Mouse (Mus musculus) spleen, postnatal 0 days (tissue): ENCODE results near the gene Fndc11. TPM values are rescaled to one million over a fixed set of nuclear protein-coding genes. Genes with fewer than 3 reads are reported as not detected.

Source experiments
- polyA plus RNA-seq: library from polyadenylated mRNA; unstranded; fragments of >200 nt; fragmentation: Nextera tagmentation; extraction: Ambion mirVana; gene quantifications from 2 replicates; pipeline ENCODE4 v1.2.1, GENCODE M21; 2015

Gene Fndc11
- 0.17 and 0.25 TPM in 2 replicates for polyA plus RNA-seq

GRCm38 (mm10) chr2:181219538-181220216 lies at the start of gene Fndc11:
Fndc11 (plus strand) TSS chr2:181220013.

DNA sequence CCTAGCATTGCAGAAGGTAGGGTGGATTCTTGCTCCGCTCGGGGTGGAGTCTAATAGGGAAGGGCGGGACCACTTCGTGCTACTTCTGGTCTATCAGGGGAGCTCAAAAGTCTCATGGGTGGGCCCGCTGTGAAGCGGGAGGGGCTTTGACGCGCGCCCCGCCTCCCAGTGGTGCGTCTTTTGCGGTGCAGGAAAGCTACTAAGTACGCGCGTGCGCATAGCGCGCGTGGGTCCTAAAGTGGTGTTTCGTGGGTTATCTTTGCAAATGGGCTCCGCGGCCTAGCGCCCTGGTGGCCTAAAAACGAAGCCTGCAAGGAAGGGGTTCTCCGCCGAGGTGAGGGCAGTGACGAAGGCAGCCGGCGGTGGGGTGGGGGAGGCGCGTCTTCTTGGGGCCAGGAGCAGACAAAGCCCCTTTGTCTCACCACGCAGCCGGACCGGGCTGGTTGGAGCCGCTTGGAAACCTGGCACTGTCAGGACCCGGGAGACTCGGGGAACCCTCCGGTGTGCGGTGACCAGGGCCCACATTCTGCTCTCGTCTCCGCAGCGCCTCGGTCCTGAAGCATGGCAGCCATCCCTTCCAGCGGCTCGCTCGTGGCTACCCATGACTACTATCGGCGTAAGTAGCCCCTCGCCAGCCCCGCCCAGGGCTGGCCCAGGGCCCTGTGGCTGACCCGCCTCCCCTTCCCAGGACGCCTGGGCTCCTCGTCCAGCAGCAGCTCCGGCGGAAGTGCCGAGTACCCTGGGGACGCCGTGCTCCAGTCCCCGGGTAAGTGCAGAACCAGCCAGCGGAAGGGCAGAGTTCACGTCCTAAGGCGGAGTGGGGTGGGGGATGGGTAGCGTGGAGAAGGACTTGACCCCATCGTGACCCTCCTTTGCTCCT lies 32.5 kb upstream of the Fndc11 start, which contains the start of gene Ppdpf:
Gene Ppdpf (plus strand): TSS at position 127 of the 880 bp plus-strand sequence.

GRCm38 (mm10) chr2:181202422-181202821 lies 17.4 kb upstream of the Fndc11 start, which contains the start of gene Ptk6:
Ptk6 (minus strand) TSS chr2:181202789.

DNA sequence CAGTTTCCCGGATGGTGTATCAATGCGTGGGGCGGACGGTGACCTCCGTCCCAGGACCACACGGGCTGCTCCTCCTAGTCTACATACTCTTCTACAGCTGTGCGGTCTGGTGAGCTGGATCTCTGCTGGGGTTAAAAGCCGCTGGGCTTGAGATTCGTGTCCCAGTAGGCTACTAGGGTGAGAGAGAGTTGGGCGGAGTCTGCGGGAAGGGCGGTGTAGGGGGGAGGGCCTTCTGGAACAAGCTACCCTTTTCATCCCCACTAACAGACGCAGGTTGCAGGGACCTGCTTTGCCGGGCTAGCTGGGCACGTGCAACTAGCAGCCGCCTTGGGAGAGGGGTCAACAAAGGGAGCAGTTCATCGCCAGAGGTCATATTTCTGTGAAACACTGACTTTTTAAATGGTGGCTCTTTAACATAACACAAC lies 6.8 kb upstream of the Fndc11 start, which contains the start of gene Srms:
Gene Srms (minus strand): TSS at position 165 of the 425 bp plus-strand sequence.

DNA sequence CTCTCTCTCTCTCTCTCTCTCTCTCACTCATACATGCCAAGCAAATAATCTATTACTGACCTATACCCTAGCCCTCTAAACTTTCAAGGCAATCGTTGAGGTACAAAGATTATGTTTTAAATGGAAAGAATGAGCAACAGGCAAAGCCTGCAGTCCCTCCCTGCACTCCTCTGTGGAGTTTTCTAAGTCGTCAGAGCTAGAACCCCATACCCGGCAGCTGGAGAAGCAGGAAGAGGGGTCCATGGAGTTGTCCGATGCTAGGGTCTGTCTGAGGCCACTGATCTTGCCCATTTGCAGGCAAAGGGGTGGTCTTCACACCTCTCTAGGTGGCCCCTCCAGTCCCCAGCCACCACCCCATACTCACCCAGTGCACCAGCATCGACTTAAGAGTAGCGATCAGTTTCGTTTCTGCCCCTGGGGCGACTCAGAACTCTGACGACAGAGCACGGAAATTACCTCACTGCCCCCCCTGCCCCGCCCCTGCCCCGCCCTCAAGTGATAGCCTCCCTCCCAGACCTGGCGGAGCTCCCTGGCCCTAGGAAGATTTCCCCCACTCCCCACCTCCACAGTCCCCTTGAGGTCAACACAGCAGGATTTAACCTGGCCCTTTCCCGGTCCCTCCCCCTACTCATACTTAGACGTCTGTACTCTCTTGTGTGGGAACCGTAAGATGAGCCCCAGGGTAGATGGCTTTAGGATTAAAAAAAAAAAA lies 21.9 kb downstream of the Fndc11 start, which contains the start of gene Helz2:
Gene Helz2 (minus strand): TSS at position 426 of the 712 bp plus-strand sequence.

Other genes with a start within 250 kb of the Fndc11 start
- gene Col20a1, start 233.5 kb upstream of the Fndc11 start, polyA plus RNA-seq, result 0.02 and 0.23 TPM in 2 replicates
- 0.08 TPM in 1 of 2 replicates, not detected in the other for gene Chrna4, start 176.5 kb upstream of the Fndc11 start, polyA plus RNA-seq
- gene Kcnq2, start 84.7 kb upstream of the Fndc11 start, polyA plus RNA-seq, result 0.16 and 0.26 TPM in 2 replicates
- gene Eef1a2, start 63.0 kb upstream of the Fndc11 start, polyA plus RNA-seq, result not detected in 2 replicates
- gene Ppdpf, start 32.8 kb upstream of the Fndc11 start, polyA plus RNA-seq, result 102 and 117 TPM in 2 replicates
- gene Ptk6, start 17.2 kb upstream of the Fndc11 start, polyA plus RNA-seq, result not detected in 2 replicates
- 0.19 and 0.25 TPM in 2 replicates for gene Srms, start 6.8 kb upstream of the Fndc11 start, polyA plus RNA-seq
- 2.2 and 2.5 TPM in 2 replicates for gene Helz2, start 22.0 kb downstream of the Fndc11 start, polyA plus RNA-seq
- gene Gmeb2, start 68.0 kb downstream of the Fndc11 start, polyA plus RNA-seq, result 9.0 and 10.2 TPM in 2 replicates
- 0.11 TPM in 1 of 2 replicates, not detected in the other for gene Stmn3, start 94.5 kb downstream of the Fndc11 start, polyA plus RNA-seq
- 23.6 and 26.4 TPM in 2 replicates for gene Rtel1, start 99.7 kb downstream of the Fndc11 start, polyA plus RNA-seq
- 14.8 and 15.3 TPM in 2 replicates for gene Zgpat, start 144.9 kb downstream of the Fndc11 start, polyA plus RNA-seq
- gene Arfrp1, start 145.4 kb downstream of the Fndc11 start, polyA plus RNA-seq, result 28.7 and 34.8 TPM in 2 replicates
- 9.8 and 12.2 TPM in 2 replicates for gene Lime1, start 160.1 kb downstream of the Fndc11 start, polyA plus RNA-seq
- gene Zbtb46, start 239.4 kb downstream of the Fndc11 start, polyA plus RNA-seq, result 12.2 and 14.3 TPM in 2 replicates